Mouse (Mus musculus): Measurements from ENCODE around the gene Sox15. TPM values are rescaled to one million over a fixed set of nuclear protein-coding genes. Genes with fewer than 3 reads are reported as not detected.

Gene Sox15
- polyA plus RNA-seq, 1 experiment from 2014 or later, result not detected

DNA sequence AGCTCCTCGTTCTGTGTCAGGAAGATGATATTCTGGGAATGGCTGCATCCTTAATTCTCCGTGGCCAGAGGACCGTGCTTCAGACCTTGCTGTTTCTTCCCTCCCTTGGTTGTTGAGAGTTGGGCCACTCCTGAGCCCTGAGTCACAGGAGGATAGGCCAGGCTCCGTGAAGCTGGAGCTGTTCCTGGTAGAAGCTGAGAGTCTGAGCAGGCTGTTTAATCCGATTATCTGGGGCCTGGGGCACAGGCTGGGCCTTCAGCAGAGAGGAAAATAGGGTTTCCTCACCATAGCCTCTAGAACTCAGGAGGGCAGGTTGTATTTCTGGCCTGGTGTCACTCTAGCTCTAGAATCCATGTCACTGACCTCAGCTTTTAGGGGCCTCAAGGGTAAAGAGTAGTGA, 1.7 kb upstream of the Sox15 start:
- no peak overlapping the region for H3K9ac ChIP-seq (replicated peaks)
- H3K9me3 ChIP-seq, result no peaks in the 10 kb centered on the region
- 53% methylated on average over 5 of the region's 5 CpGs for WGBS
- no peaks in the 10 kb centered on the region for H3K27me3 ChIP-seq
- peaks cover 80% of the 10 kb centered on the region for H3K36me3 ChIP-seq
- peaks cover 9% of the 10 kb centered on the region for H3K4me1 ChIP-seq
- ATAC-seq (ENCODE audit: low FRiP score, low read depth), result no peak
- no peak overlapping the region for H3K4me2 ChIP-seq (replicated peaks)
- peak overlapping the region; percentile 21 for H3K27ac ChIP-seq (replicated peaks)
- no peak overlapping the region for H3K4me3 ChIP-seq

DNA sequence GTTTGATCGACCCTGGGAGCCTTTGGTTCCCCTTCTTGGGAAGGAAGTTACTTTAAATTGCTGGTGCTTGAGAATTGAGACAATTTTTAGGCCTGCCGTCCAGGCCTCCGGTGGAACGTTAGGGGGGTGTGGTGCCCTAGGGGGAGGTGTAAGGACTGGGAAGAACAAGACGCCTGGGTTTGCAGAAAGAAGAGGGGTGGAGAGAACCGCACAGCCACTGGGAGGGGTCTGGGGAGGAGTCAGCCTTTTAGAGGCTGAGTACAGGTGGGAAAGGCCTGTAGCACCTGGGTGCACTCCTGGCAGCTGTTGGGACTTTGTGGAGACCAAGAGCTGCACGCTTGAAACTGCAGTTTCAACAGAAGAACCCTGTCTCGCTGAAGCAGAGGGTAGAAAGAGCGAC, 354 bp upstream of the Sox15 start:
- Histone ChIP-seq H3K9ac (replicated peaks) (no peak overlapping the region), H3K36me3 (peaks cover 77% of the 10 kb centered on the region), H3K27ac (replicated peaks) (0 out of 2 replicates have a peak overlapping the region, but pooled peaks have one; percentile 8), H3K4me1 (peaks cover 9% of the 10 kb centered on the region), H3K4me3 (no peak overlapping the region), H3K9me3 (no peaks in the 10 kb centered on the region), H3K4me2 (replicated peaks) (no peak overlapping the region), H3K27me3 (no peaks in the 10 kb centered on the region)
- 51% methylated on average over 9 of the region's 9 CpGs for WGBS
- no peak for ATAC-seq (ENCODE audit: low FRiP score, low read depth)

DNA sequence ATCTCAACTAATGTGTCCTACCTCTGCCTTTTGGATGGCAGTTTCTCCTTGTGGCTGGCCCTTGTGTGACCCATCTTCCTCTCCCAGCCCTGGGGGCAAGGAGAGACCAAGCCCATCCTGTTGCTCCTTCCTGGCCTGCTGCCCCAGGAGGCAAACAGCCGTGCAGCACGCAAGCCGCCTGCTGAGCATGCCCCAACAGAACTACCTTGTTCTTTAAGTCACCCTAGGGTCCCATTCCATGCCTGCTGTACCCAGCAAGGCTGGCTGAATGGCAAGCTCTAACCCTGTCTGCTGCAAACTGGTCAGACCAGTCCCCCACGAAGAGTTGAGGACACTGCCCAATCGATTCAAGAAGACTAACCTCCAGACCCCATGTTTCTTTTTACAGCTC, 946 bp downstream of the Sox15 start:
- H3K27ac ChIP-seq (replicated peaks), result no peak overlapping the region
- no peak overlapping the region for H3K4me2 ChIP-seq (replicated peaks)
- H3K27me3 ChIP-seq, result no peaks in the 10 kb centered on the region
- peaks cover 10% of the 10 kb centered on the region for H3K4me1 ChIP-seq
- ATAC-seq (ENCODE audit: low FRiP score, low read depth), result no peak
- H3K4me3 ChIP-seq, result no peak overlapping the region
- peaks cover 70% of the 10 kb centered on the region for H3K36me3 ChIP-seq
- H3K9ac ChIP-seq (replicated peaks), result no peak overlapping the region
- H3K9me3 ChIP-seq, result no peaks in the 10 kb centered on the region
- 83% methylated on average over 5 of the region's 5 CpGs for WGBS

DNA sequence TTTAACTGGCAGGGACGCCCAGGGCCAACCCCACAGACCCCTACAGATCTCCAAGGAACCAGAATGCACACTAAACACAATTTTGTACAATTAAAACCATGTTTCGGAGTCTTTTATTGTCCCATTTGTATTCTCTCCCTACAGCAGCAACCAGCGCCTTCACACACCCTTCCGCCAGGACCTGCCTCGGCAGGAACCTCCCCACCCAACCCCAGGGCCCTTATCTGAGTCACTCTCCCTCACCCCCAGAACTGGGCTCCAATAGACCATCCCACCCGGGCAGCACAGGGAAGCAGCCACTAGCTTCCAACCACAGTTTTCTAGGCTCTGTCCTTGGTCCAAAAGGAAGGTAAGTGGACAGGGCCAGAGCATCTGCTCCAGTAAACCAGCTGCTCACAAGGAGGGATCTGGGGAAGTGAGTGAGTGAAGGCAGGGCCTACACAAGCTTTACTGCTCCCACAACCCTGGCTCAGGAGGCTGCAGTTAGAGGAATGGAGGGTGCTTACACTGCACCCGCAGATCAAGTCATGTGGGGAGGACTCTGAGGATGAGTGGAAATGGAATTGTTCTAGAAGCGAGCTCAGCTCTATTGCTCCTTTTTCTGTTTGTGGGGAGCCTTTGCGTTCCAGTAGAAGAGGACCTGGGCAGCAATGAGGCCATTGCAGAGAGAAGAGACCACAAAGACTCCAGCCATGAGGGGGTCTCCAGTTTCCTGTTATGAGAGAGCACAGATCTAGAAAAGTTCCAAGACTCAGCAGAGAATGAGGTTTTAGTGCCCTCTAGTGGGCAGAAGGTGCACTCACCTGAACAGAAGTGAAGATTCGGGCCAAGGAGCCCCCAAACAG, 1.7 kb downstream of the Sox15 start:
- H3K4me3 ChIP-seq, result 0 out of 2 replicates have a peak overlapping the region, but pooled peaks have one; percentile 0
- no peak overlapping the region for H3K4me2 ChIP-seq (replicated peaks)
- no peak for ATAC-seq (ENCODE audit: low FRiP score, low read depth)
- no peak overlapping the region for H3K9ac ChIP-seq (replicated peaks)
- H3K27ac ChIP-seq (replicated peaks), result no peak overlapping the region
- peaks cover 62% of the 10 kb centered on the region for H3K36me3 ChIP-seq
- peaks cover 16% of the 10 kb centered on the region for H3K4me1 ChIP-seq
- 83% methylated on average over 10 of the region's 10 CpGs for WGBS
- H3K9me3 ChIP-seq, result no peaks in the 10 kb centered on the region
- H3K27me3 ChIP-seq, result no peaks in the 10 kb centered on the region

DNA sequence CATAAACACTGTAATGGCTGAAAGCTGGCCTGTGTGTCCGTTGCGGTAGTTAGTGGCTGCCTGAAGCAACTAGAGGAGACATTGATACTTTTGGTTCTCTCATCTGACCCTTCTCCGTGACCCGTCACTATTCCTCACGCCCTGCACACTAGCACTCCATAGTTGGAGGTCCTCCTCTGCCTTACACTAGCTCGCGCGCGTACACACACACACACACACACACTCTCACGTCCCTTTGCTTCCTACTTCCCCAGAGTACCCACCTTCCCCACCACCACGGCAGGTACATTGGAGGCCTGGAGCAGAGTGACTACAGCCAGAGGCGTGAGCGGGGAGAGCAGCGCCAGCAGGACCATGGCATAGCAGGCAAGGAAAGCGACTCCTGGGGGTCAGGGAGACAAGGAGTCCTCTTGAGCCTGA, 2.4 kb downstream of the Sox15 start:
- Histone ChIP-seq H3K4me1 (peaks cover 16% of the 10 kb centered on the region), H3K9ac (replicated peaks) (no peak overlapping the region), H3K9me3 (no peaks in the 10 kb centered on the region), H3K36me3 (peaks cover 56% of the 10 kb centered on the region), H3K27me3 (no peaks in the 10 kb centered on the region), H3K27ac (replicated peaks) (no peak overlapping the region), H3K4me2 (replicated peaks) (no peak overlapping the region), H3K4me3 (0 out of 2 replicates have a peak overlapping the region, but pooled peaks have one; percentile 0)
- WGBS, result 87% methylated on average over 15 of the region's 15 CpGs
- ATAC-seq (ENCODE audit: low FRiP score, low read depth), result no peak

DNA sequence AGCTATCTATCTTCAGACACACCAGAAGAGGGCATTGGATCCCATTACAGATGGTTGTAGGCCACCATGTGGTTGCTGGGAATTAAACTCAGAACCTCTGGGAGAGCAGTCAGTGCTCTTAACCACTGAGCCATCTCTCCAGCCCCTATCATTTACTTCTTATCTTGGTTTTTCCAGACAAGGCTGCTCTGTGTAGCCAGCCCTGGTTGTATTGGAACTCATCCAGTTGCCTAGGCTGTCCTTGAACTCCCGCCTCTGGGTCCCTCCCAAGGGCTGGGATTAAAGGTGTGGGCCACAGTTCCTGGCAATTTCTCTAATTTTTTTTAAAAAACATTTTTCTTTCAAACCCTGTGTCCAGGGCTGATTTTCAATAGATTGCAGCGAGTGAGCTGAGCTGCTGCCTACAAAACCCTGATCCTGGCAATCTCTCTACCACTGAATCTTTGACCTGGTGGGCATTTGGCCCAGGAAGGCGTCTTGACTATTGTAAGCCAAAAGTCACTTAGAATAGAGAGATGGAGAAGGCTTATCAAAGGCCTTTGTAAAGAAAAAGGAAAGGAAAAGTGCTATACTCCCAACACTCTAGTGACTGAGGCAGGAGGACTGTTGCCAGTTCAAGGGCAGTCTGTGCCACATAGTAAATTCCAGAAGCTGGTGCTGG, 6.2 kb downstream of the Sox15 start:
- H3K36me3 ChIP-seq, result peaks cover 64% of the 10 kb centered on the region
- no peaks in the 10 kb centered on the region for H3K9me3 ChIP-seq
- WGBS, result 84% methylated on average over 3 of the region's 3 CpGs
- ATAC-seq (ENCODE audit: low FRiP score, low read depth), result no peak
- peaks cover 12% of the 10 kb centered on the region for H3K4me1 ChIP-seq
- peak overlapping the region; percentile 61 for H3K4me2 ChIP-seq (replicated peaks)
- H3K27me3 ChIP-seq, result no peaks in the 10 kb centered on the region
- peak overlapping the region; percentile 97; the same call in 1 of the 2 replicates for H3K27ac ChIP-seq (replicated peaks)
- peak overlapping the region; percentile 57 for H3K4me3 ChIP-seq
- peak overlapping the region; percentile 63 for H3K9ac ChIP-seq (replicated peaks)

DNA sequence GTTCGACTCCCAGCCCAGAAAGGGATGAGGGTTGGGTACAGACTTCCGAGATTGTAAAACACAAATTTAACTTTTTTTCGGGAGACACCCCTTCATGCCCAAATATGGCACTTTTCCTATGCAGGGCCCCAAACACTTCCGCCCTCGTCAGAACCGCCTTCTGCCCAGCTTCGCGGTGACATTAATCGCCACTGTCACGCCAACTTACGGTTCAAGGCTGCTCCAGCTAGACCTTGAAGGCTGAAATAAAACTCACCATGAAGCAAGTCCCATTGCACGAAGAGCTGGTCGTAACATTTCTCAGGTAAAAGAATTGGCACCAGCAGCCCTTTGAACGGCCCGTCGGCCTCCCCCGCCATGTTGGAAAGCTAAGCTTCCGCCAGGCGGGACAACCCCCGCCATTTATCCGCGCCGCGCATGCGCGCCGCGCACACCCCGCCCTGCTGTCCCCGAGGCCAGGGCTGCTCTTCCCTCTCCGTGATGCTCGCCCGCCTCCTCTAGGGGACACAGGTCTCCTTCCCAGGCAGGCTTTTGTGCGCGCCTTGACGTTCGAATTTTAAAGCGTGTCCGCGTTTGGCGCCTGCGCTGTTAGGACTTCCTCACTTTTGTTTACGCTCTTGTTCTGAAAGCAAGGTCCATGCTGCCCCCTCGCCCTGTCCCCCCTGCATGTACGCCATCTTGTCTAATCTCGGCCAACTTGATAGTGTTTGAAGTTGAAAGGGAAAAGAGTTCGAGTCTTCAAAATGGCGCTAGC, 7.3 kb downstream of the Sox15 start, which contains the start of gene Mpdu1:
Mpdu1 (minus strand) TSS at position 430 of the 754 bp plus-strand sequence.
- Histone ChIP-seq H3K4me3 (peak within 1 kb of the TSS; percentile 57), H3K36me3 (peaks cover 62% of the 10 kb centered on the region), H3K27ac (replicated peaks) (peak within 1 kb of the TSS; percentile 97), H3K4me2 (replicated peaks) (peak within 1 kb of the TSS; percentile 61), H3K27me3 (no peaks in the 10 kb centered on the region), H3K9me3 (no peaks in the 10 kb centered on the region), H3K9ac (replicated peaks) (peak within 1 kb of the TSS; percentile 63), H3K4me1 (peaks cover 12% of the 10 kb centered on the region)
- WGBS, result under 1% methylated on average over 48 of the region's 48 CpGs
- peak; percentile 95 for ATAC-seq (ENCODE audit: low FRiP score, low read depth)

DNA sequence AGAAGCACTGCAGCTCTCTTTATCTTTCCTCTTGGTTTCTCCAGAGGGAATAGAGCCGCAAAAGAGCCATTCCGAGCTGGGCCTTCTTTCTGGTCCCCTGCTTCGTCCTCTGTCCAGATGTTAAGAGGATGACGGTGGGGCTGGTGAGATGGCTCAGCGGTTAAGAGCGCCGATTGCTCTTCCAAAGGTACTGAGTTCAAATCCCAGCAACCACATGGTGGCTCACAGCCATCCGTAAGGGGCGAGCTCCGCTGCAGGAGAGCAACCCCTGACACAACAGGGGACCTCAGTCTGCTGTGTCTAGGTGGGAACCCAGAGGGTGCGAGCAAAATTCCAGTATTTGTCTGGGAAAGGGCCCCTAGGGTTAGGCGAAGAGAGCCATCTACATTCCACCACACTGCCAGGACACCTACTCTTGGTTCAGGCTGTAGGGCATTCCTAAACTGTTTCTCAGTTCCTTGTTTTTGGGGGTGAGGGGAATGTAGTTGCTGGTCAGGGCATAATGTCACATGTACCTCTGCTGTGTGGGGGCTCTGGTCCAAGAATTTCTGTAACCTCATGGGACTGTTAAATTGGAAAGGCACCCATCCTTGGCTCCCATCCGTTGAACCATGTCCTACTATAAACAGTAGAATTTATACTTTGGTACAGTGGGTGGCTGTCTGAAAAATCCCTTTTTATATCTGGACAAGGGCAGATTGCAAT, 8.0 kb downstream of the Sox15 start:
- H3K36me3 ChIP-seq, result peaks cover 62% of the 10 kb centered on the region
- peak overlapping the region; percentile 97 for H3K27ac ChIP-seq (replicated peaks)
- H3K9ac ChIP-seq (replicated peaks), result peak overlapping the region; percentile 37
- no peaks in the 10 kb centered on the region for H3K27me3 ChIP-seq
- peak overlapping the region; percentile 57 for H3K4me3 ChIP-seq
- peaks cover 12% of the 10 kb centered on the region for H3K4me1 ChIP-seq
- WGBS, result 72% methylated on average over 13 of the region's 13 CpGs
- peak; percentile 44 for ATAC-seq (ENCODE audit: low FRiP score, low read depth)
- H3K4me2 ChIP-seq (replicated peaks), result peak overlapping the region; percentile 61
- no peaks in the 10 kb centered on the region for H3K9me3 ChIP-seq

DNA sequence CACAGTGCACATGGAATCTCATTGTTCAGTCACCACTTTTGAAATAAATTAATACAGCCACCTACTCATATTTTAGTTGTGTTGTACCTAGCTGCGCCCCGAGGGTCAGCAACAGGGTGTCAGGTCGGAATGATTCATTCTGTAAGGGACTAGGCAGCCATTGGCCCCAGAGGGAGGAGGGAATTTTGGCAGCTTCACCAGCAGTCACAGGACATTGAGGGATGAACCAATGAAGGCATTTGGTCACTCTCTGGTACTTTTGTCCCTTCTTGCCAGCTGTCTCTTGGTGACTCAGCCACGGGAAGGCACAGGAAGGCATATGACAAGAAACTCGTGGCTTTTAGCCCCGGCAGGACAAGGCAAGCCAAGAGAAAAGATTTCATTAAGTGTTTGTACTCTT, 8.7 kb downstream of the Sox15 start:
- Histone ChIP-seq H3K27ac (replicated peaks) (peak overlapping the region; percentile 97), H3K4me1 (peaks cover 12% of the 10 kb centered on the region), H3K4me2 (replicated peaks) (no peak overlapping the region), H3K9ac (replicated peaks) (no peak overlapping the region), H3K4me3 (no peak overlapping the region), H3K27me3 (no peaks in the 10 kb centered on the region), H3K36me3 (peaks cover 62% of the 10 kb centered on the region), H3K9me3 (no peaks in the 10 kb centered on the region)
- no peak for ATAC-seq (ENCODE audit: low FRiP score, low read depth)
- WGBS, result 92% methylated on average over 6 of the region's 6 CpGs

DNA sequence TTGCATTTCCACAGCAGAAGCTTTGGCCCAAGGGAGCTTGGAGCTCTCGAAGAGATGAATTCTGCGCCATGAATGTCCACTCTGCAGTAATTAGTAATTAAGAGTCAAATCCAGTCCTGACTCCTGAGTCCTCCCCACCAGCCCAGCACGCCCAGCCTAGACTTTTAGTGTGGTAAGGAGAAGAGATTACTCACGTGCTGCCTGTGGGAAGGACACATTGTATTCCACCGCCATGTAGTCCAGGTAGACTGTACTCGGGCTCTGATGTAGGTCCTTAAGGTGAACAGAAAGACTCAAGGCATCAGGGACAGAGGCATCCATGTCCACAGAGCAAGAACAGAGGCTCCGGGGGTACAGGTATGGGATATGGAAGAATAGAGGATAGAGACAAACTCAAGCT, 9.7 kb downstream of the Sox15 start:
- Histone ChIP-seq H3K4me3 (no peak overlapping the region), H3K36me3 (peaks cover 66% of the 10 kb centered on the region)
- WGBS, result 94% methylated on average over 7 of the region's 7 CpGs

DNA sequence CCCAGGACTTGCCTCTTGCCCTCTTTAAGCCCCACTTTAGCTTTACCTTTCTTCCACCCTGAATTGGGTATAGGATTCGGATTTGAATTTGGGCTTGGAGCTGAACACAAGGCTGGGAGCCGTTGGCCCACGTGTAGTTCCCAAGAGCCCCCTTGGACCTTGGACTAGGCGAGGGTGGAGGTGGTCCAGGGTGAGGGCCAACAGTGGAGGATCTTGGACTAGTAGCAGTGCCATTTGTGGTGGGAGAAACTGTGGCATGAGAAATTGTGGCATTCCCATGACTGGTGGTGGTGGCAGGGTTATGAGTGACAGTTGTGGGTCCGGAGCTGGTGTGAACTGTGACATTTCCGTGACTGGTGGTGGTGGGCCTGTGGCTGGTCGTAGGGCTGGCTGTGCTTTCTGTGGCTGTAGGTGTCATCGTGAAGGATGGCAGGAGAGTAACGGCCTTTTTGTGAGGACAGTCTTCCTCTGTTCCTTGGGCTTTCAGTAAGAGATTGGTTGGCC, 10.4 kb downstream of the Sox15 start:
- no peak overlapping the region for H3K9ac ChIP-seq (replicated peaks)
- peaks cover 68% of the 10 kb centered on the region for H3K36me3 ChIP-seq
- H3K4me3 ChIP-seq, result no peak overlapping the region
- peaks cover 27% of the 10 kb centered on the region for H3K4me1 ChIP-seq
- H3K9me3 ChIP-seq, result no peaks in the 10 kb centered on the region
- H3K4me2 ChIP-seq (replicated peaks), result no peak overlapping the region
- H3K27ac ChIP-seq (replicated peaks), result no peak overlapping the region
- 82% methylated on average over 9 of the region's 9 CpGs for WGBS
- H3K27me3 ChIP-seq, result no peaks in the 10 kb centered on the region
- ATAC-seq (ENCODE audit: low FRiP score, low read depth), result no peak

More for the DNA sequence above, 9.7 kb downstream of the Sox15 start:
- Histone ChIP-seq H3K4me1 (peaks cover 20% of the 10 kb centered on the region), H3K27me3 (no peaks in the 10 kb centered on the region), H3K9me3 (no peaks in the 10 kb centered on the region), H3K27ac (replicated peaks) (peak overlapping the region; percentile 97; the same call in 1 of the 2 replicates), H3K4me2 (replicated peaks) (no peak overlapping the region), H3K9ac (replicated peaks) (no peak overlapping the region)
- no peak for ATAC-seq (ENCODE audit: low FRiP score, low read depth)
